Mouse (Mus musculus) neural tube, embryonic 15.5 days (tissue): Measurements from ENCODE around the gene Rsrp1. TPM values are rescaled to one million over a fixed set of nuclear protein-coding genes. Genes with fewer than 3 reads are reported as not detected.
"Not testable (repeated sequence)": the region's sequence is repeated elsewhere in the genome, so short reads cannot be mapped to it uniquely, and the experiment has no call there.

Experiments
- ATAC-seq: fragments of 200-750 bp; cut with Nextera tagmentation; 2 replicates; pipeline ENCODE4 v1.8.0; 2017; ENCODE audit warnings: mild to moderate bottlenecking, moderate TSS enrichment, moderate library complexity; ENCODE audit not compliant: low FRiP score
- H3K27ac ChIP-seq: fragments of 300-500 bp; sonication (generic); replicated peaks from 2 replicates; pipeline ENCODE4 v1.5.1; 2015; ENCODE audit warnings: mild to moderate bottlenecking, inconsistent platforms
- H3K27me3 ChIP-seq: fragments of 300-500 bp; sonication (generic); replicated peaks from 2 replicates; pipeline ENCODE4 v1.6.1; 2015; ENCODE audit warnings: inconsistent platforms
- H3K36me3 ChIP-seq: fragments of 300-500 bp; sonication (generic); 2 replicates; pipeline ENCODE4 v1.6.1; 2015; ENCODE audit warnings: inconsistent platforms
- H3K4me1 ChIP-seq: fragments of 300-500 bp; sonication (generic); 2 replicates; pipeline ENCODE4 v1.6.1; 2015; ENCODE audit warnings: inconsistent platforms
- H3K4me2 ChIP-seq: fragments of 300-500 bp; sonication (generic); 2 replicates; pipeline ENCODE4 v1.6.1; 2015; ENCODE audit warnings: inconsistent platforms, mild to moderate bottlenecking, moderate library complexity
- H3K4me3 ChIP-seq: fragments of 300-500 bp; sonication (generic); replicated peaks from 2 replicates; pipeline ENCODE4 v1.5.1; 2015; ENCODE audit warnings: mild to moderate bottlenecking, inconsistent platforms
- H3K9ac ChIP-seq: fragments of 300-500 bp; sonication (generic); replicated peaks from 2 replicates; pipeline ENCODE4 v1.6.1; 2015; ENCODE audit warnings: mild to moderate bottlenecking, inconsistent platforms
- H3K9me3 ChIP-seq: fragments of 300-500 bp; sonication (generic); replicated peaks from 2 replicates; pipeline ENCODE4 v1.6.1; 2016; ENCODE audit warnings: inconsistent platforms
- WGBS: fragments of 180-500 bp; shearing (Covaris S2); methylation state at CpG from one replicate; pipeline ENCODE4 v1.1.7; 2015; ENCODE audit warnings: mixed read lengths; 5-methylcytosine and 5-hydroxymethylcytosine counted together
- polyA plus RNA-seq: library from polyadenylated mRNA; unstranded; fragments of >200 nt; fragmentation: Nextera tagmentation; extraction: Ambion mirVana; gene quantifications from 2 replicates; pipeline ENCODE4 v1.2.1, GENCODE M21; 2015

The Rsrp1 gene
- polyA plus RNA-seq = 460 and 502 TPM in 2 replicates

DNA sequence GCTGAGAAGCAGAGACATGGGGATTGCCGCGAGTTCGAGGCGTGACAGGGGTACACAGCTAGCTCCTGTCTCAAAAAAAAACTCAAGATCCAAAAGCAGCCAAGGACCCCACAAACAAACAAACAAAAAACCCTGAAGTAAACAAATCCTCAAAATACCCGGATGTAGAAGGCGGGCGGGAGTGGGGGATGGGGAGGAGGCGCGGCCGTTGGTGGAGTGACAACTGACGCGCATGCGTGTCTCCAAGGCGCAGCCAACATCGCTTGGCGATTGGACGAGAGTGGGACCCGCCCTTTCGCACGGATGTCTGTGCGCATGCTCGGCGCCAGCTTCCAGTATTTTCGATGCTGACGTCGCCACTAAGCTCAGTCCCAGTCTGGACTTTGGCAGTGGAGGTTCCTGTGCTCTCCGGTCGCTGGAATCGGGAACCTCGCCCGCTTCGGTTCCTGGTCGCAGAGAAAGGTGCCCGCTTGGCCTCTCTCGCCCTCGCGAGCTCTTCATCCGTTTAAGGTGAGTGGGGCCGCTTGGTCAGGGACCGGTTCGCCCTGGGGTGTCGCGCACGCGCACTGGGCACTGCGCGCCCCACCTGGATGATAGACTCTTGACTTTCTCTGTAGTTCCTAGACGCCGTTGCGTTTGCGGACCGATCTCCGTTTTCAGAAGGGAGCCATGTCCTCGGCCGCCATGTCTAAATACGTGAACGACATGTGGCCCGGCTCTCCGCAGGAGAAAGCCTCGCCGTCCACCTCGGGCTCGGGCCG, at the start of gene Rsrp1:
Gene Rsrp1, plus strand, starts transcription at position 335 of the 761 bp plus-strand sequence.
- Histone ChIP-seq H3K4me1 (peaks cover 32% of the 10 kb centered on the region), H3K27me3 (no peaks in the 10 kb centered on the region), H3K4me3 (peak within 1 kb of the TSS; percentile 99), H3K4me2 (peak within 1 kb of the TSS; percentile 89), H3K36me3 (peaks cover 31% of the 10 kb centered on the region), H3K9ac (peak within 1 kb of the TSS; percentile 99), H3K27ac (peak within 1 kb of the TSS; percentile 96), H3K9me3 (no peaks in the 10 kb centered on the region)
- under 1% methylated on average over 63 of the region's 64 CpGs for WGBS
- peak; percentile 96 for ATAC-seq

DNA sequence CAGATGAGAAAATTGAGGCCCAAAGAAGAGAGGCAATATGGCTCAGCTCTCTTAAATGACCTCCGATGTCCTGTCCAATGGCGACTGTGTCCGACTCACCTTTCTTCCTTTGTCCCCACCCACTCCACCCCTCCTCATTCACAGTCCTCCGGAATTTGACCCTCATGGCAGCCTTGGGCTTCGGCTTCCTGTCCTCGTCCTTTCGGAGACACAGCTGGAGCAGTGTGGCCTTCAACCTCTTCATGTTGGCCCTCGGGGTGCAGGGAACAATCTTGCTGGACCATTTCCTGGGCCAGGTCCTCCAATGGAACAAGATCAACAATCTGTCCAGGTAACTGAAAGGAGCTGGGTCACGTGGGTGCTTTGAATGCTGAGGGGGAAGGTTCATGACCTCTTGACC, 47.2 kb upstream of the Rsrp1 start:
- WGBS = 84% methylated on average over 9 of the region's 9 CpGs

DNA sequence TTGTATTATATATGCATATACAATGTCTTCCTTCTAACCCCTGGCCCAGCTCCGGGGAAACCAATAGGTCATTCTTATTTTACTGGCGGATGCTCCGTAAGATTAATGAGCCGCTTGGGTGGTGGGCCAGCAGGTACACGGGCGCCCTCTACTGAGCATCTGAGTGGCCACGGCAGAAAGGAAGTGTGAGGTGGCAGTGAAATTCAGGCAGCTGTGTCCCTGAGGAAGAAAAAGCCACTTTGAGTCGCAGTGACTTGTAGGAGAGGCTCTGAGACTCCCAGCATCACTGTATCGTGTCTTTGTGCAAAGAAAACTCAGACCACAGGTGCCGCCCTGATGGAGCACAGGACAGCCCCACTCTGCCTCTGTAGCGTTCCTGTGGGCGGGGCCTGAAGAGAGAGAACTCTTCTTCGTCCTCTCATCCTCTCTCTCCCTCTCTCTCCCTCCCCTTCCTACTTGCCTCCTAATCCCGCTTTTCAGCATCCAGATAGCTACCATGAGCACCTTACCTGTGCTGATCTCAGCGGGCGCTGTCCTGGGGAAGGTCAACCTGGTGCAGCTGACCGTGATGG, 43.9 kb upstream of the Rsrp1 start:
- Histone ChIP-seq H3K4me1 (peaks cover 11% of the 10 kb centered on the region), H3K9me3 (no peaks in the 10 kb centered on the region), H3K27me3 (no peaks in the 10 kb centered on the region), H3K4me2 (peak overlapping the region; percentile 63), H3K4me3 (peak overlapping the region; percentile 28), H3K27ac (no peak overlapping the region), H3K9ac (peak overlapping the region; percentile 37; the same call in 1 of the 2 replicates), H3K36me3 (no peaks in the 10 kb centered on the region)
- no peak for ATAC-seq
- 2% methylated on average over 17 of the region's 17 CpGs for WGBS

More for the DNA sequence above, 47.2 kb upstream of the Rsrp1 start:
- no peak overlapping the region for H3K4me2 ChIP-seq
- no peak for ATAC-seq
- H3K27me3 ChIP-seq = no peaks in the 10 kb centered on the region
- H3K4me1 ChIP-seq = peaks cover 11% of the 10 kb centered on the region
- no peak overlapping the region for H3K27ac ChIP-seq
- no peaks in the 10 kb centered on the region for H3K36me3 ChIP-seq
- no peak overlapping the region for H3K9ac ChIP-seq
- H3K4me3 ChIP-seq = no peak overlapping the region
- H3K9me3 ChIP-seq = no peaks in the 10 kb centered on the region

DNA sequence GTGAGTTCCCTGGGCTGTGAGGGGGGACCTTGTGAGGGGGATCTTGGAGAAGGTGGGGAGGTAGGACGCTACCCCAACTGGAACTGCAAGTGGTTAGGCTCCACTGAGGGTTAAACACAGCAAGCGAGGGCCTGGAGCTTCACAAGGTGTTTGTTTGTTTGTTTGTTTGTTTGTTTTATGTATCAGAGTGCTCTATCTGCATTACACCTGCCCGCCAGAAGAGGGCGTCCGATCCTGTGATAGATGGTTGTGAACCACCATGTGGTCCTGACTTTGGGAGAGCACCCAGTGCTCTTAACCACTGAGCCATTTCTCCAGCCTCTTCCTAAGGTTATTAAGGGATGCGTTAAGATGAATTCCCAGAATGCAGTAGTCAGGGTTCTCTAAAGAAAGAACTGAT, 43.4 kb upstream of the Rsrp1 start:
- peaks cover 11% of the 10 kb centered on the region for H3K4me1 ChIP-seq
- H3K36me3 ChIP-seq = no peaks in the 10 kb centered on the region
- WGBS = 34% methylated on average over 6 of the region's 6 CpGs
- no peaks in the 10 kb centered on the region for H3K9me3 ChIP-seq
- no peak overlapping the region for H3K27ac ChIP-seq
- no peak overlapping the region for H3K9ac ChIP-seq
- peak overlapping the region; percentile 28 for H3K4me3 ChIP-seq
- no peak for ATAC-seq
- peak overlapping the region; percentile 63 for H3K4me2 ChIP-seq
- no peaks in the 10 kb centered on the region for H3K27me3 ChIP-seq

DNA sequence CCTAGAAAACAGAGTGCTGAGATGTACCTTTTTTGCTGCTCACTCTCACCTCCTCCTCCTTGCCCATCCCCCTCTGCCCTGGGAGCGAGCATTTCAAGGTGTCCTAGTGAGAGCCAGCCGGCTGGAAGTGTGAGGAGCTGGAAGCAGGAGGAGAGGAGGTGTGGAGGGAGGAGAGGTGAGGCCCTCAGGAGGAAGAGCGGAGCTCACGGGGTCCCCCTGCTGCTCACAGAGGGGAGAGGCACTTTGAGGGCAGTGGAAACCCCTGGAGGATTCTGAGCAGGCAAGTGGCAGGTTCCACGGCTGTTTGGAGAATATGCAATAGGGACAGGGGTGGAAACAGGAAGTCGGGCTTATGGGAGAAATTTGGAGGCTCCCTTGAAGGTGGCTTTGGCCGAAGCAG, 40.1 kb upstream of the Rsrp1 start:
- no peak overlapping the region for H3K4me3 ChIP-seq
- H3K9me3 ChIP-seq = no peaks in the 10 kb centered on the region
- H3K36me3 ChIP-seq = no peaks in the 10 kb centered on the region
- H3K9ac ChIP-seq = no peak overlapping the region
- no peak overlapping the region for H3K4me2 ChIP-seq
- no peak for ATAC-seq
- peaks cover 11% of the 10 kb centered on the region for H3K4me1 ChIP-seq
- no peak overlapping the region for H3K27ac ChIP-seq
- no peaks in the 10 kb centered on the region for H3K27me3 ChIP-seq
- WGBS = 40% methylated on average over 7 of the region's 7 CpGs

DNA sequence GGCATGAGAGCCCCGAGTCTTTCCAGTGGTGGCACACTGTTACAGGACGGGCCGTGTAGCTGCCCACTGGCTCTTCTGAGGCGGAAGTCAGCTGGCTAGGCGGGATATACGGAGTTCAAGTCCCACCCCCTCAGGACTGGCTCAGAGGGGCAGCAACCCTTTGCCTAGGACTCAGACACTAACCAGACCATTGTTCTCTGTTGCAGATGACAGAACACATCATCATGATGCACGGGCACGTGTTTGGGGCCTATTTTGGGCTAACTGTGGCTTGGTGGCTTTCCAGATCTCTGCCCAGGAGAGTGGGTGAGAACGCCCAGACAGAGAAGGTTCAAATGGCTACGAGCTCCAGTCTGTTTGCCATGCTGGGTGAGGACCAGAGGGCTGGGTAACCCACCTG, 39.6 kb upstream of the Rsrp1 start:
- peaks cover 11% of the 10 kb centered on the region for H3K4me1 ChIP-seq
- H3K4me2 ChIP-seq = no peak overlapping the region
- 87% methylated on average over 10 of the region's 10 CpGs for WGBS
- no peak overlapping the region for H3K27ac ChIP-seq
- H3K27me3 ChIP-seq = no peaks in the 10 kb centered on the region
- H3K9me3 ChIP-seq = no peaks in the 10 kb centered on the region
- H3K4me3 ChIP-seq = no peak overlapping the region
- H3K36me3 ChIP-seq = no peaks in the 10 kb centered on the region
- ATAC-seq = no peak
- no peak overlapping the region for H3K9ac ChIP-seq

DNA sequence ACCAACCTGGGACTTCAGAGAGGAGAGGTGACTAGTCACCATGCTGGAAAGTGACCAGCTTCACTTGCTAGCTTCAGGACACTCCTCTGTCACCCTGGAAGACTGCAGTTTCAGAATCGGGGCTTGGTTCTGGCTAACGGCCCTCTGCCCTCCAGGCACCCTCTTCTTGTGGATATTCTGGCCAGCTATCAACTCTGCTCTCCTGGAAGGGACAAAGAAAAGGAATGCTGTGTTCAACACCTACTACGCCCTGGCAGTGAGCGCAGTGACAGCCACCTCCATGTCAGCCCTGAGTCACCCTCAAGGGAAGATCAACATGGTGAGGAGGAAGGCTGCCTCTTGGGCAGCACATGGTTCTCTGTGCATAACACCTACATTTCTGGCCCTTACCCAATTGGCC, 39.0 kb upstream of the Rsrp1 start:
- peaks cover 5% of the 10 kb centered on the region for H3K4me1 ChIP-seq
- H3K4me2 ChIP-seq = no peak overlapping the region
- H3K36me3 ChIP-seq = no peaks in the 10 kb centered on the region
- H3K27ac ChIP-seq = no peak overlapping the region
- 92% methylated on average over 4 of the region's 4 CpGs for whole genome bisulfite sequencing
- no peak overlapping the region for H3K9ac ChIP-seq
- no peaks in the 10 kb centered on the region for H3K9me3 ChIP-seq
- no peak overlapping the region for H3K4me3 ChIP-seq
- ATAC-seq = no peak
- H3K27me3 ChIP-seq = no peaks in the 10 kb centered on the region

DNA sequence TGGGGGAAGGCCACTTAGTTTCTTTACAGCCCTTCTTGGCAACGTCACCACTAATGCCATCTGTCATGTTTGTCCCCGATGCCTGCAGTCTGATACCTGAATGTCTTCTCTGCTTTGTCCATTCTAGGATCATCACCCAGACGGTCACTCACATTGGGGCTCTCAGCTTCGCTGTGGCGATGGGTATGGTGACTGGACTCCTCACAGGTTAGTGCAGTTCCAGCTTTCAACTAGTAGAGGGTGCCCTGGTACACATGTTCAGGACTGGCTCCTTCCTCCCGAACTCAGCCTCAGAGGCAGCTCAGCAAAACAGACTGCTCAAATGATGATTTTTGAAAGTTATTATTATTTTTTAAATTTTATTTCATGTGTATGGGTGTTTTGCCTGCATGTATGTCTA, 31.3 kb upstream of the Rsrp1 start:
- no peak for ATAC-seq
- Histone ChIP-seq H3K9ac (no peak overlapping the region), H3K4me2 (no peak overlapping the region), H3K36me3 (peaks cover 21% of the 10 kb centered on the region), H3K27ac (no peak overlapping the region), H3K9me3 (no peaks in the 10 kb centered on the region), H3K4me3 (no peak overlapping the region), H3K27me3 (no peaks in the 10 kb centered on the region), H3K4me1 (no peaks in the 10 kb centered on the region)
- 81% methylated on average over 6 of the region's 6 CpGs for WGBS

DNA sequence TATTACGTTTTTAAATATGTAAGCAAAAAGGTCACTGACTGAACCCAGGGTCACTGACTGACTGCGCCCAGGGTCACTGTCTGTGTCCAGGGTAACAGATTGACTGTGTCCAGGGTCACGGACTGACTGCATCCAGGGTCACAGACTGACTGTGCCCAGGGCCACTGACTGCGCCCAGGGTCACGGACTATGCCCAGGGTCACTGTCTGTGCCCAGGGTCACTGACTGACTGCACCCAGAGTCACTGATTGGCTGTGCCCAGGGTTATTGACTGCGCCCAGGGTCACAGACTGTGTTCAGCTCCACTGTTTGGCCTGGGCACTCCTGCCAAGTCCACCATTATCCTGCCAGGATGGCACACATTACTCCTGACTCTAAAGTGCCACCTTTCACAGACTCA, 26.1 kb upstream of the Rsrp1 start:
- peaks cover 67% of the 10 kb centered on the region for H3K36me3 ChIP-seq
- H3K9ac ChIP-seq = no peak overlapping the region
- no peaks in the 10 kb centered on the region for H3K9me3 ChIP-seq
- no peaks in the 10 kb centered on the region for H3K27me3 ChIP-seq
- ATAC-seq = no peak
- no peak overlapping the region for H3K4me3 ChIP-seq
- H3K4me1 ChIP-seq = no peaks in the 10 kb centered on the region
- H3K27ac ChIP-seq = no peak overlapping the region
- 91% methylated on average over 6 of the region's 6 CpGs for WGBS
- no peak overlapping the region for H3K4me2 ChIP-seq

DNA sequence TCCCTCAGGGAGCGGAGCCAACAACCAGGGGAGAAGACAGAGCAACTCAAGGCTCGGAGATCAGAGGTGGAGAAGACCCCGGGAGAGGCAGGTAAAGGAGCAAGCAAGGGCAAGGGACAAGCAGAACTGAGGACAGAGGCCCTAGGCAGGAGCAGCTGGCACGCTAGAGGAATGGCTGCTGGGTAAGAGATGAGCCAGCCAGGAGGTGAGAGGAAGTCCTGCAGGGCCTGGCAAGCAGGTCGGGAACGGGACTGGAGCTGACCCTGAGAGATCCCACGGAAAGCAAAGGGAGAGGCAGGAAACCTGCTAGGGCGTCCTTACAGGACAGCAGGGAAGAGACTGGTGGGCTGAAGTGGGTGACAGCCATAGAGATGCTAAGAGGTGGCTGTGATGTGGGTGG, 22.3 kb upstream of the Rsrp1 start:
- H3K4me1 ChIP-seq = no peaks in the 10 kb centered on the region
- WGBS = 97% methylated on average over 8 of the region's 8 CpGs
- no peak overlapping the region for H3K27ac ChIP-seq
- H3K9me3 ChIP-seq = no peaks in the 10 kb centered on the region
- H3K4me3 ChIP-seq = no peak overlapping the region
- H3K4me2 ChIP-seq = no peak overlapping the region
- H3K27me3 ChIP-seq = no peaks in the 10 kb centered on the region
- H3K36me3 ChIP-seq = peaks cover 93% of the 10 kb centered on the region
- no peak for ATAC-seq
- no peak overlapping the region for H3K9ac ChIP-seq

DNA sequence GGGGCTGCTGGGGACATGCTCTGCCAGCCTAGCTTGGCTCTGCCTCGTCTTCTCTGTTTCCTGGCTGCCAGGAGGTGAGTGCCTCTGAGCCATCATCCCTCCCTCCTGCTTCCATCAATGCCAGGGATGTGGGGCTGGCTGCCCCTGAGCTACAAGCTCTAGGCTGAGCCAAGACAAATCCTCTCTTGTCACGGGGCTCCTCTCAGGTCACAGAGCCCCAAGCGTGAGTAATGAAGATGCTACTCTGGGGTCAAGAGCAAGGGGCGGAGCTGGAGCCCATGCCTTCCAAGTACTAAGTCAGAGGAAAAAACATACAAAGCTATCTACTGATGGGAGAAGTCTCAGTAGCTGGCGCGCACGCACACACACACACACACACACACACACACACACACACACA, 20.3 kb upstream of the Rsrp1 start:
- Histone ChIP-seq H3K9ac (no peak overlapping the region), H3K9me3 (no peaks in the 10 kb centered on the region), H3K36me3 (peaks cover 95% of the 10 kb centered on the region), H3K4me1 (no peaks in the 10 kb centered on the region), H3K4me3 (no peak overlapping the region), H3K27me3 (no peaks in the 10 kb centered on the region), H3K4me2 (no peak overlapping the region), H3K27ac (no peak overlapping the region)
- WGBS = 80% methylated on average over 7 of the region's 7 CpGs
- ATAC-seq = no peak

DNA sequence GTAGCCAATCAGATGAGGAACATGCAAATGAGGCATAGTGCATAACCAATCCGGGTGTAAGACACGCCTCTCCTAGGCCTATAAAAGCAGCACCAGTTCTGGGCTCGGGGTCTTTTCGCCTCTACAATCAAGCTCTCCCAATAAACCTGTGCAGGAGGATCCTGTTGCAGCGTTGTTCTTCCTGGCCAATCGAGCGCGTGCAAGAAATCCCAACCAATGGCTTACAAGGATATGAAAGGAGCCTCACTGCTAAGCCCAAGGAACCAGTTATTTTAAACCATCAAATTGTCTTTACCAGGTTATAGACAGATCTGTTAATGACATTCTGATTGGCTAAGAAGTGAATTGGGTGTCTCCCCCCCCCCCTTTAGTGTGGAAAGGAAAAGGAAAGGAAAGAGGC, 12.0 kb upstream of the Rsrp1 start:
- H3K4me3 ChIP-seq, ATAC-seq, H3K4me2 ChIP-seq, H3K27me3 ChIP-seq, H3K27ac ChIP-seq, H3K9me3 ChIP-seq, H3K9ac ChIP-seq: not testable (repeated sequence)
- H3K4me1 ChIP-seq = peaks cover 21% of the 10 kb centered on the region
- WGBS = 94% methylated on average over 8 of the region's 8 CpGs
- peaks cover 39% of the 10 kb centered on the region for H3K36me3 ChIP-seq
